Mouse (Mus musculus): ENCODE measurements around the gene Racgap1. TPM values are rescaled to one million over a fixed set of nuclear protein-coding genes. Genes with fewer than 3 reads are reported as not detected.

Gene Racgap1
- polyA plus RNA-seq, 1 experiment from 2014 or later: 214 TPM

- H3K9ac ChIP-seq (ENCODE audit: low read length): peak overlapping the region; percentile 37
- no peaks in the 10 kb centered on the region for H3K36me3 ChIP-seq (ENCODE audit: control insufficient read depth, insufficient read depth, low read length)
- WGBS: 2% methylated on average over 21 of the region's 21 CpGs
- ATAC-seq (ENCODE audit: low FRiP score) (no peak), DNase-seq (ENCODE audit: low spot score, missing footprints) (no peak)
- H3K9me3 ChIP-seq (ENCODE audit: control insufficient read depth, low read length): no peaks in the 10 kb centered on the region
- no peak overlapping the region for H3K27ac ChIP-seq (ENCODE audit: low read depth, low read length)
- H3K4me3 ChIP-seq (ENCODE audit: low read depth, low read length): peak overlapping the region; percentile 18; the same call in 1 of the 2 replicates
- H3K4me2 ChIP-seq: peak overlapping the region; percentile 41
- H3K27me3 ChIP-seq (ENCODE audit: control insufficient read depth, insufficient read depth, low read length): peaks cover 19% of the 10 kb centered on the region
- H3K4me1 ChIP-seq (ENCODE audit: control insufficient read depth, insufficient read depth, low read length): peaks cover 25% of the 10 kb centered on the region
Measured at GRCm38 (mm10) chr15:99653876-99654275, 2.4 kb upstream of the Racgap1 start.

- H3K27me3 ChIP-seq (ENCODE audit: control insufficient read depth, insufficient read depth, low read length): peaks cover 19% of the 10 kb centered on the region
- WGBS: 12% methylated on average over 8 of the region's 8 CpGs
- no peak overlapping the region for H3K27ac ChIP-seq (ENCODE audit: low read depth, low read length)
- H3K4me2 ChIP-seq: peak overlapping the region; percentile 41
- peak overlapping the region; percentile 18; the same call in 1 of the 2 replicates for H3K4me3 ChIP-seq (ENCODE audit: low read depth, low read length)
- no peaks in the 10 kb centered on the region for H3K36me3 ChIP-seq (ENCODE audit: control insufficient read depth, insufficient read depth, low read length)
- H3K4me1 ChIP-seq (ENCODE audit: control insufficient read depth, insufficient read depth, low read length): peaks cover 28% of the 10 kb centered on the region
- DNase-seq (ENCODE audit: low spot score, missing footprints): no peak
- ATAC-seq (ENCODE audit: low FRiP score): no peak
- H3K9me3 ChIP-seq (ENCODE audit: control insufficient read depth, low read length): no peaks in the 10 kb centered on the region
- no peak overlapping the region for H3K9ac ChIP-seq (ENCODE audit: low read length)
Measured at GRCm38 (mm10) chr15:99653291-99653690, 1.8 kb upstream of the Racgap1 start.

- Histone ChIP-seq H3K27me3 (ENCODE audit: control insufficient read depth, insufficient read depth, low read length) (peaks cover 19% of the 10 kb centered on the region), H3K4me1 (ENCODE audit: control insufficient read depth, insufficient read depth, low read length) (peaks cover 37% of the 10 kb centered on the region), H3K4me3 (ENCODE audit: low read depth, low read length) (peak overlapping the region; percentile 82; the same call in 1 of the 2 replicates), H3K36me3 (ENCODE audit: control insufficient read depth, insufficient read depth, low read length) (no peaks in the 10 kb centered on the region), H3K9ac (ENCODE audit: low read length) (peak overlapping the region; percentile 49; the same call in 1 of the 2 replicates), H3K9me3 (ENCODE audit: control insufficient read depth, low read length) (no peaks in the 10 kb centered on the region), H3K4me2 (peak overlapping the region; percentile 41), H3K27ac (ENCODE audit: low read depth, low read length) (no peak overlapping the region)
- DNase-seq (ENCODE audit: low spot score, missing footprints) (no peak), ATAC-seq (ENCODE audit: low FRiP score) (0 out of 2 replicates have a peak, but pooled peaks have one; percentile 5)
- WGBS: 75% methylated on average over 10 of the region's 10 CpGs
Measured at GRCm38 (mm10) chr15:99651984-99652872, 772 bp upstream of the Racgap1 start.

GRCm38 (mm10) chr15:99650304-99650703, 1.2 kb downstream of the Racgap1 start:
- Histone ChIP-seq H3K27ac (ENCODE audit: low read depth, low read length) (no peak overlapping the region), H3K27me3 (ENCODE audit: control insufficient read depth, insufficient read depth, low read length) (peaks cover 19% of the 10 kb centered on the region), H3K36me3 (ENCODE audit: control insufficient read depth, insufficient read depth, low read length) (no peaks in the 10 kb centered on the region), H3K4me3 (ENCODE audit: low read depth, low read length) (peak overlapping the region; percentile 82), H3K4me1 (ENCODE audit: control insufficient read depth, insufficient read depth, low read length) (peaks cover 44% of the 10 kb centered on the region), H3K9me3 (ENCODE audit: control insufficient read depth, low read length) (no peaks in the 10 kb centered on the region), H3K4me2 (peak overlapping the region; percentile 70), H3K9ac (ENCODE audit: low read length) (peak overlapping the region; percentile 88)
- no peak for DNase-seq (ENCODE audit: low spot score, missing footprints)
- no peak for ATAC-seq (ENCODE audit: low FRiP score)
- WGBS: 53% methylated on average over 2 of the region's 2 CpGs

GRCm38 (mm10) chr15:99649067-99649761, 2.2 kb downstream of the Racgap1 start:
- ATAC-seq (ENCODE audit: low FRiP score) (no peak), DNase-seq (ENCODE audit: low spot score, missing footprints) (no peak)
- H3K27me3 ChIP-seq (ENCODE audit: control insufficient read depth, insufficient read depth, low read length): peaks cover 8% of the 10 kb centered on the region
- 39% methylated on average over 6 of the region's 6 CpGs for WGBS
- H3K36me3 ChIP-seq (ENCODE audit: control insufficient read depth, insufficient read depth, low read length): no peaks in the 10 kb centered on the region
- no peaks in the 10 kb centered on the region for H3K9me3 ChIP-seq (ENCODE audit: control insufficient read depth, low read length)
- H3K4me1 ChIP-seq (ENCODE audit: control insufficient read depth, insufficient read depth, low read length): peaks cover 51% of the 10 kb centered on the region
- H3K4me3 ChIP-seq (ENCODE audit: low read depth, low read length): peak overlapping the region; percentile 2; the same call in 1 of the 2 replicates
- peak overlapping the region; percentile 70 for H3K4me2 ChIP-seq
- H3K9ac ChIP-seq (ENCODE audit: low read length): peak overlapping the region; percentile 29; the same call in 1 of the 2 replicates
- H3K27ac ChIP-seq (ENCODE audit: low read depth, low read length): peak overlapping the region; percentile 22; the same call in 1 of the 2 replicates

- peak overlapping the region; percentile 25 for H3K27ac ChIP-seq (ENCODE audit: low read depth, low read length)
- no peaks in the 10 kb centered on the region for H3K36me3 ChIP-seq (ENCODE audit: control insufficient read depth, insufficient read depth, low read length)
- no peaks in the 10 kb centered on the region; the same call in 1 of the 2 replicates for H3K27me3 ChIP-seq (ENCODE audit: control insufficient read depth, insufficient read depth, low read length)
- peaks cover 47% of the 10 kb centered on the region for H3K4me1 ChIP-seq (ENCODE audit: control insufficient read depth, insufficient read depth, low read length)
- DNase-seq (ENCODE audit: low spot score, missing footprints): no peak
- H3K4me3 ChIP-seq (ENCODE audit: low read depth, low read length): no peak overlapping the region
- WGBS: 40% methylated on average over 4 of the region's 4 CpGs
- peak overlapping the region; percentile 14 for H3K4me2 ChIP-seq
- no peak overlapping the region for H3K9ac ChIP-seq (ENCODE audit: low read length)
- no peak for ATAC-seq (ENCODE audit: low FRiP score)
- H3K9me3 ChIP-seq (ENCODE audit: control insufficient read depth, low read length): no peaks in the 10 kb centered on the region
Measured at GRCm38 (mm10) chr15:99648326-99648725, 3.1 kb downstream of the Racgap1 start.

GRCm38 (mm10) chr15:99644776-99645175, 6.7 kb downstream of the Racgap1 start:
- Histone ChIP-seq H3K27ac (ENCODE audit: low read depth, low read length) (0 out of 2 replicates have a peak overlapping the region, but pooled peaks have one; percentile 6), H3K4me1 (ENCODE audit: control insufficient read depth, insufficient read depth, low read length) (peaks cover 36% of the 10 kb centered on the region), H3K4me3 (ENCODE audit: low read depth, low read length) (no peak overlapping the region), H3K27me3 (ENCODE audit: control insufficient read depth, insufficient read depth, low read length) (no peaks in the 10 kb centered on the region), H3K4me2 (no peak overlapping the region), H3K9me3 (ENCODE audit: control insufficient read depth, low read length) (no peaks in the 10 kb centered on the region), H3K36me3 (ENCODE audit: control insufficient read depth, insufficient read depth, low read length) (peaks cover 7% of the 10 kb centered on the region), H3K9ac (ENCODE audit: low read length) (no peak overlapping the region)
- WGBS: 78% methylated on average over 7 of the region's 7 CpGs
- ATAC-seq (ENCODE audit: low FRiP score) (no peak), DNase-seq (ENCODE audit: low spot score, missing footprints) (no peak)

- Histone ChIP-seq H3K4me2 (no peak overlapping the region), H3K9me3 (ENCODE audit: control insufficient read depth, low read length) (no peaks in the 10 kb centered on the region), H3K36me3 (ENCODE audit: control insufficient read depth, insufficient read depth, low read length) (peaks cover 14% of the 10 kb centered on the region), H3K4me1 (ENCODE audit: control insufficient read depth, insufficient read depth, low read length) (peaks cover 26% of the 10 kb centered on the region), H3K4me3 (ENCODE audit: low read depth, low read length) (no peak overlapping the region), H3K27ac (ENCODE audit: low read depth, low read length) (no peak overlapping the region), H3K9ac (ENCODE audit: low read length) (no peak overlapping the region), H3K27me3 (ENCODE audit: control insufficient read depth, insufficient read depth, low read length) (no peaks in the 10 kb centered on the region)
- ATAC-seq (ENCODE audit: low FRiP score): no peak
- WGBS: 85% methylated on average over 10 of the region's 10 CpGs
- DNase-seq (ENCODE audit: low spot score, missing footprints): no peak
Measured at GRCm38 (mm10) chr15:99643832-99644231, 7.6 kb downstream of the Racgap1 start.

Measured in midbrain, embryonic 11.5 days (tissue).